Mouse (Mus musculus) liver, embryonic 14.5 days (tissue): Measurements from ENCODE around the gene Cadm2.

Source experiments
- CTCF ChIP-seq: IDR thresholded peaks from 2 replicates; pipeline ENCODE4 v1.5.1; 2016; ENCODE audit warnings: antibody characterized with exemption, low read depth, control low read depth
- EP300 ChIP-seq: IDR thresholded peaks from 2 replicates; pipeline ENCODE4 v1.6.1; 2016; ENCODE audit warnings: antibody characterized with exemption, low read depth

DNA sequence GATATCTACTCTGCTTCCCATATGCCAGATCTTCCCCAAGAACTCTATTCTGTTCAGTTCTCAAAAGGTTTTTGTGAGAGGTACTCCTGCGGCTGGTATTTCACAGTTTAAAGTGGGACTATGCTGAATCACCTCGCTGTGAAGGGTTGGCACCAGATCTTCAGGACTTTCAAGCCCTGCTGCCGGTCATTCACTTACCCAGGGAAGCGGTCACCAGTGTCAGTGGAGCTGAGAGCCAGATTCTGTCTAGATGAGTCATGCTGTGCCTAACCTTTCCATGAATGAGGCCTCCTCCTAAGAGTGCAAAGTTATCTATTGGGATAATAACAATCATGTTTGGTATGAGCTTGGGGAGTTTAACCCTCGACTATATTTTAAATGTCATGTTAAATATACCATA lies 272.7 kb downstream of the Cadm2 start:
- no peak for TF ChIP-seq CTCF
- no peak for TF ChIP-seq EP300
